Mouse (Mus musculus): ENCODE data around the gene Rergl. TPM values are rescaled to one million over a fixed set of nuclear protein-coding genes. Genes with fewer than 3 reads are reported as not detected.

Gene Rergl
- polyA plus RNA-seq, 1 experiment from 2014 or later = 0.50 TPM

Other genes starting within 250 kb of the Rergl start
- gene Pik3c2g, start 85.2 kb upstream of the Rergl start, polyA plus RNA-seq (2015; fragmentation: Nextera tagmentation; extraction: Ambion mirVana) = 0.72 and 0.78 TPM in 2 replicates